Mouse (Mus musculus) layer of hippocampus, adult 8-10 months (tissue): ENCODE data around the gene Gm10964. TPM values are rescaled to one million over a fixed set of nuclear protein-coding genes. Genes with fewer than 3 reads are reported as not detected.

Experiments used
- DNase-seq, 2 experiments: peaks; one replicate each; pipeline ENCODE4 v3.0.0; 2022; ENCODE audit warnings: low spot score in 2 of 2
- total RNA-seq, 4 experiments: library from RNA; stranded (reverse); gene quantifications; 2 replicates each; pipeline ENCODE4 v1.2.4; 2022

Gm10964 gene
- total RNA-seq, 4 experiments from 2014 or later = not detected

DNA sequence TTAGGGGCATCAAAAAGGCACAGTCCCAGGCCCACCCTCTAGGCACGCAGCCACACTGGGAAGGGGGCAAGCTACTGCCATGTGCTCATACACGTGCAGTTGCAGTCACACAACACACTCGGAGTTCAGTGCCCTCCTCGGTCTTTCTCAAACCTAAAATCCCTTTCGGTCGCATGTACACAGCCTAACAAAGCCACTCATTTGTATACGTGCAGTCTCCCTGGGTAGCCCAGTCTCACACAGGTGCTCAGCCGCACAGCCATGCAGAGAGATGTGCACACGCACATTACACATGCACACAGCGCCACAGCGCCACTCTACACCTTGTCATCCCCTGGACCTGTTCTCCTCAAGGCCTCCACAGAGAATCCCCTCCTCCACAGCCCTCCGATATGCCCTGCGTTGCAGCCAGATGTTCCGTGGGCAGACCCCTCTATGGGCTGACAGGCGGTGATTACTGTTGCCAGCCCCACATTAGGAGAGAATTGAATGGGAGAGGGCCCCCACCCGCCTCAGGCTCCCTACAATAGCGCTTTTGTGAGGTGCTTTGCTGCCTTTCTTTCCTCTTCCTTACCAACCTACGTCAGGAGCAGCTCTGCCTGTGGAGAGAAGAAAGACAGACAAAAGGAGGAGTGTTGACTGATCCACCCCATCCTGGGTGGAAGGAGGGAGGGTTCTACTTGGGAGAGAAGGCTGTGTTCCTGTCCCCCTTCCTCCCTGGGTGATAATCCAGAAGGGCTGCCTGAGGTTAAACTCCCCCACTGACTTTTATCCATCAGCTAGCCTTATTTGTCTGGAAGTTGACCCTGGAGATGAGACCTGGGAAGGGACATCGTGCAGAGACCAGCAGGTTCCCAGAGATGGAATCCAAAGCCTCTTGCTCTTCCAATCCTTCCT is 5.1 kb upstream of the Gm10964 start:
- peak; percentile 37 to 51 for DNase-seq

DNA sequence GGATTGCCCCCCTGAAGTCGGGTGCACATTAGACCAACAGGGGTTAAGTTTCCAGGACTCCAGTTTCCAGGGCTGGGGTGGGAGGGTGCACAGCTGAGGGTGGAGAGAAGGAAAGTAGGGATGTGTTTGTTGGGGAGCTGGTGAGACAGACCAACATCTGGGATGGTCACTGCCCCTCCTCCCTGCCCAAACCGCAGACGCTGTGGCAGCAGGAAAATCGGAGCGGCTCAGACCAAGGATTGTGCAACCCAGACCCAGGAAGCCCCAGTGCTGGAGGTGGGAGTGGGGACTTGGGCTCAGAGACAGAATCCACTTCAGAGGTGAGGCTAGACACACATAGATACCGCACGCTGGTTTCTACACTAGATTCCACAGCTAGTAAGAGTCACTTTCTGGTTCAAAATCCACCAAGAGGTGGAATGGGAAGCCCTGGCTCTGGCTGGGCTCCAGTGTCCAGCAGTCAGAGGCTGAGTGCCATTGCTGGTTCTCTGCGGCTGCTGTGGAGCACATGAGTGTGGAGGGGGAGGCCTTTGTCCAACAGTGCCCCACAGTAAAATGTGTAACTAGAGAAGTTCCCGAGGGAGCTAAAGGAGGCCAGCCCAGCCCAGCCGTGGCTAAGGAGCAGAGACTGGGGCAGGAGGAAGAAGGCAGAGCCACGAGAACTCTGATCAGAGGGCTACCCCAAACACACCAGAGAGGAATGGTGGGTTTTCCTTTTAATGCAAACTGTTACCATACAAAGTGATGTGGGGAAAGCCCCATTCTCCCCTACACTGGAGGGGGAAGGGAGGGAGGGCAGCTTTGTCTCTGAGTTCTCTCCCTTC is 4.3 kb upstream of the Gm10964 start:
- DNase-seq = no peak

DNA sequence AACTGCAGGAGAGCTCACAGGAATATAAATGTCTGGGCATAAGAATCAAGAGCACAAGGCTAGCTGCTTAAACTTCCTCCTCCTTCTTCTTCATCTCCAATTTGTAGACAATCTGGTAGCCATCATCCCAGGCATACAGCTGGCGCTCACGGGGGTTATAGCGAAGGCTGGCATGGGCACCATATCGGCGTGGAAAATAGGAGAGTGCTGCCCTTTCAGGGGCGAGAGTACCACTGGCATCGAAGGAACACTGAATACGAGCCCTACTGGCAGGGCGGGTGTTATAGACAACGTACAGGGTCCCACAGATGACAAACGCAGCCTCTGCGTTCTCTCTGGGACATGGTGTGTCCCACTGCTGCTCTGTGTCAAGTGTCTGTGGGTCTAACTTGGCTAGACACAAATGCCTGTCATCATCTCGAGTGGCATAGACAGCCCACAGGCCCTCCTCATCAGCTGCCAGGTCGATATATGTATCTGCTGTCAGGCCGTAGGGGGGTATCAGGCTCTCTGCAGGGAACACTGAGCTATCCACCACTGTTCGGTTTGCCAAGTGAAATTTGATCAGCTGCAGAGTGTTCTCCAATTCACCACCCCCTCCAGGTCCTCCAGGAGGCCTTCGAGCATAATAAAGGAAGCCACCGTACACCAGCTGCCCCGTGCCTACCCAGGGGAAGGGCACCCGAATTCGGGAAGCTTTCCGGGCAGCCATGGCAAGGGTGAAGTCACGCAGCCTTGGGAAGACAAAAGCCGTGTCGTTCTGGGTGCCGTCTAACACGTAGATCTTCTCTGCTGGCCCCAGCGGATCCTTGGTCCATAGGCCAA is 3.2 kb upstream of the Gm10964 start:
- no peak for DNase-seq

DNA sequence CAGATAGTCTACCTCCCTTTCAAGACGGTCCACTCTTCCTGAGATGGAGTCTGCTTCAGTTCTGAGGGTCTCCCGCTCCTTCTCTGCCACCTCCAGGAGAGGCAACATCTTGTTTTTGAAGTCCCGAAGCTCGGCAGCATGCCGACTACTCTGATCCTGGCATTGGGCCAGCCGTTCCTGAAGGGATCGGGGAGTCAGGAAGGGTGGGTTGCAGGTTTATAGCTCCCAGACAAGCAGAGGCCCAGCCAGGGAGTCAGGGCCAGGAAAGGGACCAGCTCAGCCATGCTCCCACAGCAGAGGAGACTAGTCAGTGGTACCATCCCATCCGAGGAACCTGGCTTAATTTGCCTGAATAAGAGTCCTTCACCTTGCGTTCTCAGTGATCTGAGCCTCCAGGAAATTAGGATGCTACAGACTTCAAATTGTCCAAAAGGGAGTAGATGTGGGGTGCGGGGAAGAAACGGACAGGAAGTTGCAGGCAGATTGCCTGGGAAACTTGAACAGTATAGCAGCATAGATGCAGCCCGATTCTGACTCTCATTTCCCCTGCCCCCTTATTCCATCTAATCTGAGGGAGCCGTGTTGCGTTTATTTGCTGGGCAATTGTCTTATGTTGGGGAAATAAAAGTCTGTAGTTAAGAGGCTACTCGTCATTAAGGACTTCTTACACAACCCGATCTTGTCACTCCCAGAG is 2.0 kb upstream of the Gm10964 start:
- no peak for DNase-seq

DNA sequence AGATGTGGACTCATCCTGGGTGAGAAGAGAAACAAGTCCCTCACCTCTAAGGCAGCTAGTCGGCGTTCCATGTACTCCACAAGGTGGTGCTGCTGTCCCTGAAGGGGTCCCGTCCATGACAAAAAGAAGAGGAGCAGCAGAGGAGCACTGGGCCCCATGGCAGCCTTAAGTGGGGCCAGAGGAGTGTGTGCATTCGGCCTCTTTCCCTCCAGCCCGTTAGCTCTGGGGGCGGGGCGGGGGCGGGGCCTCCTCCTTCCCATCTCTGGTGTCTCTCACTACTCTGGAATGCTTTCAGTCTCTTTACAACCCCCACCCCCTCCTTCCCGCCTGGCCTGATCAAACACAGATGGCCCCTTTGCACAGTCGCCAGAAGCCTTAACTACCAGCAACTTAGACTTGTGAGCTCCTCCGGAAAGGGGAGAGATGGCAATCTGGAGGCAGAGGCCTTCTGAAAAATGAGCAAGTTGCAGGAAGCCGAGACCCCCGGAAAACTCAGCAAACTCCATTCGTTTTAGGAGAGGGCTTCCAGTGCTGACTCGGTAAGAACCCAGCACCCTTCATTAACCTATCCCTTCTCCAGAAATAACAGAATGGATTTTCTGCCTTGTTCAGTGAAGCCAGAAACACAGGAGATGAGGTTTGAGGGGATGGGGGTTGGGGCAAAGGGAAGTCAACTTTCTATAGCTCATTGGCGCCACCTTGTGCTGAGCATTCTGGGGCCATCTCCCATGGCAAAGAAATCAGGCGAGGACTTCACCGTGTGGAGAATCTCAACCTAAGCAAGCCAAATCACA is 1.2 kb upstream of the Gm10964 start, which contains the start of gene Olfml3:
Olfml3 (minus strand) TSS at position 224 of the 794 bp plus-strand sequence.
- DNase-seq = peak; percentile 77 to 92

DNA sequence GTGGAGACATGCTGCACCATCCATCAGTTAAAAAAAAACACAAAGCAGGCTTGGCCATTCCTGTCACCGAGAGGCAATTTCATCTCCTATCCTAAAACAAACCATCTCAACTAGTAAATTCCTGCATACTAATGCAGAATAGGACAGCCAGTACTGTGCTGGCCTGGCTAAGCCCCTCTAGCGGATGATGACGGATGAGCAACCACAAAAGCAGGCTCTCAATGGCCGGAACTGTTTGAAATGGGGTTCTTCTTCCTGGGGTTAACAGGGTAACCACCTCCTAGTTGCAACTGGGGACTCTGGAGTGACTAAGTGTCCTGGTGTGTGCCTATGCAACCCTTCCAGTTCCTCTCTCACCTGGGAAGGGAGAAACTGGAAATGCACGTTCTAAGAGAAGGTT is 1.2 kb downstream of the Gm10964 start:
- no peak for DNase-seq

DNA sequence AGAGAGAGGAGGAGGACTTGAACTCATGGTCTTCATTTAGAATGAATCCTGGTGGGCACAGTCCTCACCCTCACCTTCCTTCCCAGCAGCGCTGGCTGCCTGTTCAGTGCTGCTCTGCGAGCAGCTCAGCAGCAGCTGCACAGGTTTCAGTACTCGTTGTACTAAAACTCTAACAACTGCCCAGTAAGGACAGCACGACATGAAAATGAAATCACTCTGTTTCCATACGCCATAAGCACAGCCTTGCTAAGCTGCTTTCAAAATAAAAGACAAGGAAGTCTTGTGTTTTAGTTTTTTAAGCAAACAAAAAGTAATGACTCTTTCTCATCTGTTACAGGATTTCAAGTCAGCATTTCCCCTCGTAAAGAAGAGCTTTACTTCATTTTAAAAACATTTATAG is 4.0 kb downstream of the Gm10964 start:
- DNase-seq = no peak

DNA sequence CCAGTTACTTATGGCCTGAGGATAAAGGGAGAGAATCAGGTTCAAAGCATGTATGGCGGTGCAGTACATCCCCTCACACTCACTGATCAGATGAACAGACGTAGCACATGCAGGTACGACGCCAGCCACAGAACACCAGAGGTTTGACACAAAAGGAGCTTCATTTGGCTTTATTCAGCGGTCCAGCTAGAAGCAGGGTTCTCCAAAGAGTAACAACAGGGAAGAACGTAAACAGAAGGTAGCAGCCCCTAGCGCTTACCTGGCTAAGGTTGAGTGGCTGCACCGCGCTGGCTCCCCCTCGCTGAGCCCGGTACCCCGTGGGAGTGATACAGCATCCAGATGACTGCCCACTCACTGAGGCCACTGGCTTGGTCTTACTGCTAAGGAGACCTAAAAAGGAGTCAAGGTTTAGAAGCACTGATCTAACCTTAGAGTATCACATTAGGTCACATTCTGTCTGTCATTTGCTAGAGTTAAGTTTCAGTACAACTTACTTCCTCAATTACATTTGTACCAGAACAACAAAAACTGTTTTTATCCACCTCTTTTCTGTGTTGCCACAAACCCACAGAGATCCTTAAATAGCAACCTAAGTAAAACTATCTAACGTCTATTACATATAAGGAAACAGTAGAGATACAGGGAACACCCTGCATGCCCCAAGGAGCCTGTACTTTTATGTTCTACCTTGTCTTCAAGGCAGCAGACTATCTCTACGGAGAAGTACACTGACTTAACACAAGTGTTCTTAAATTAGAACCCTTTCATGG is 6.0 kb downstream of the Gm10964 start:
- DNase-seq = no peak

DNA sequence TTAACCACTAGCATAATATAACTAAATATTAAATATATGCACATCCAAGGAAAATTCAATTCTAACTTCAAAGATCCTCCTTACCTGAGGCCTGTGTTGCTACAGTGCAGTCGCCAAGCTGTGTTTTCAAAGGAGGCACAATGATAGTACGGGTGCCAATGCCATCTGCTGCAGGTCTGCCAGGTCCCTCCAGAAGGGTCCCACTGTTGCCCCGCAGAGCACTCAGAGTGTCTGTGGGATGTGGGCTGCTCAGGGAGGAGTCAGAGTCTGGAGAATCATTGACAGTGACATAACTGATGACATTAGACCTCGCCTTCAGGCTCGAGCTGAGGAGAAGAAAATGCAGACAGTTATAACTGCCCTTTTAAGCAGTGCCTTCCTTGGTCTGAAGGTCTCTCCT is 7.5 kb downstream of the Gm10964 start:
- DNase-seq = no peak

DNA sequence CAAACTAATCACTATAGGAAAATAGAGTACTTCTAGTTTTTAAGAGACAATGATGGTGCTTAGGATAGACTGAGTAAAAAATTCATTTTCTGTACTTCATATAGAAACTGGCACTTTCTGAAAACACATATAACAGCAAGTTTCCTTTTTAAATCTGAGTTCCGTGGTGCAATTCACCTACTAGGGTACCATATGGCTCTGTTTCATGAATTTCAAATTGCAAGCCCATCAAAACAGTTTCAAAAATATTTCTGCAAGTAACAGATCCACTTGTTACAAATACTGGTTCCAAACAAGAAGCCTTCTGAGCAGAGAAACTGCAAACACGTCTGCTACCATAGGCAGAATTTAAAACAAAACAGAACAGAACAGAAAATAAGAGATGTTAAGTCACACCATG is 12.4 kb downstream of the Gm10964 start:
- DNase-seq = no peak

DNA sequence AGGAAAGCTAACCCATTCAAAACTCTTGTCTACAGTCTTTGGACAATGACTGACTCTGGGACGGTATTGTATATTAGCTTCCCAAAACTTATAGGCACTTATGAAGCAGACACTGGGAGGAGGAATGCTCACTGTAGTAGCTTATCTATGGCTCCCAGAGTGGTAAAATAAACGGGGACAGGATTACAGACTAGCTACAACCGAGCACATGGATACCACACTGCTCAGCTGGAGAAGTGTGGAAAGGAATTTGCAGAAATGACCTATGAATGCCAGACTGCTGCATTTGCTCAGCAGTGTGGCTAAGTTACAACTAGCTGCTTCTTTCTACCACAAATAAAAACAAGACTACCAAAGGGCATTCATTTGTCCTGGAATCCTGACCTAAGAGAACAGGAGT is 16.2 kb downstream of the Gm10964 start:
- DNase-seq = no peak

DNA sequence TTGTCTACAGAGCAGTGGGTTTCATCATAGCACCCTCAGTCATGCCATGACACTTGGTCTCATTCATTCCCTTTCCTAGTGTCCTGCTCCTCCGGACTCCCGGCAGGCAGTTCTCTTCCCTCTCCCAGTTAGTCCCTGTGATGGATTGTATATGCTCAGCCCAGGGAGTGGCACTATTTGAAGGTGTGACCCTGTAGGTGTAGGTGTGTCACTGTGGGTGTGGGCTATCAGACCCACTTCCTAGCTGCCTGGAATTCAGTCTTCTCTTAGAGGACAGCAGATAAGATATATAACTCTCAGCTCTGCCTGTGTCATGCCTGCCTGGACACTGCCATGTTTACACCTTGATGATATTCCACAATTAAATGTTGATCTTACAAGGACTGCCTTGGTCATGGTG is 17.8 kb downstream of the Gm10964 start:
- DNase-seq = no peak

DNA sequence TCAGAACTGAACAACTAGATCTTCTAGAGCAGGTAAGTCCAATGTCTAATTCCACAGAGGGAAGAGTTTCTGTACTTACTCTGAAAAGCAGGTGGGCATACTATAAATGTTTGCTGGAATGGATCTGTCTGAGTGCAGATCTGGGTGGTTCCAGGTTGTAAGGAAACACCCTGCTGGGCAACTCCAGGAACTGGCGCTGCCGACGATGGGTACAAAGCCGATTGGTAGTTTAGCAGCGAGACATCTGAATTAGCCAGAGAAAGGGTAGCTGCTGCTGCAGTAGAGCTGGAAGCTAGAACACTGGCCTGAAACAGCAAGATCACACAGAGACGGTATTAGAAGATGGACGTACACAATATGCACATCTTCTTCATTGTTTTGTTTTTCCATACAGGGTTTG is 19.3 kb downstream of the Gm10964 start:
- no peak for DNase-seq

DNA sequence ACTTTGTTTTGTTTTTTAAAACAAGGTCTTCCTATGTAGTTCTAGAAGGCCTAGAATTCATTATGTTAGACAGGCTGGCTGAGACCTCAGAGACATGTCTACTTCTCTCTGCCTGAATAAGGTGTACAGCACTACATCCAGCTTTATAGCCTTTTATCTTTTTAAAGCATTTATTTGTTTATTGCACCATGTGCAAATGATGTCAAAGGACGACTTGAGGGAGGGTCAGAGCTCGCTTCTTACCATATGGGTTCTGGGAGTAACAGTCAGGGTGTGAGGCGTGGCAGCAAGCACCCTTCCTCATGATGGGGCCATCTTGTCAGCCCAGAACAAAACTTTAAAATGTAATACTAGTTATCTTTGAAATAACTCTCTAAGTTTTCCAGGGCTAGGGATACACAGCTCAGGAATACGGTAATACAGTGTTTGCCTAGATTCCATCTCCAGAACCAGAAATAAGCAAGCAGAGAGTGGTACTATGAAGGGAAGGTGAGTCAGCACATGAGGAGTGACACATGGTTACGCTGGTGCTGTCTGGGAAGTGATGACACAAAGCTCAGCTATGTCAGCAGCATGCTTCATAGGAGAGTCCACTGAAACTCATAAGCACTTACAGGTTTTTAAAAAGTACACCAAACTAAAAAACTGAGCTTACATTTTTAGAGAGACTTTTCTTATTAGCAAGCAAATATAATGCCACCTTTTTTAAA is 20.2 kb downstream of the Gm10964 start:
- no peak for DNase-seq

DNA sequence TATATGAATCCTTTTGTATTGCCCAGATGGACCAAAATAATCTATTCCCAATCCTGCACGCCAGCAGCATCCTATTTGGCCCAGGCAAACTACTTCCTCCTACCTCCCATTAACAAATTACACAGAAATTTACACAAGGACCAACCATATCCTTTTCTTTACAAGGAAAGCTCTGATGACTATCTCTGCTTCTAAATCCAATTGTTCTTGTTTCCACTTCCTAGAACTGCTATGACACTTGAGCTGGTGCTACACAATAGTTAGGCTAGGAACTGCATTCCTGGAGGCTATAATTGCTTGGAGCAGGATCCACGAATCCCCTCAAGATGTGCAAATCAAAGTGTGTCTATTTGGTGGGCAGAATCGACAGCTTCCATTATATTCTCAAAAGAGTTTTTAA is 27.6 kb downstream of the Gm10964 start:
- DNase-seq = no peak

DNA sequence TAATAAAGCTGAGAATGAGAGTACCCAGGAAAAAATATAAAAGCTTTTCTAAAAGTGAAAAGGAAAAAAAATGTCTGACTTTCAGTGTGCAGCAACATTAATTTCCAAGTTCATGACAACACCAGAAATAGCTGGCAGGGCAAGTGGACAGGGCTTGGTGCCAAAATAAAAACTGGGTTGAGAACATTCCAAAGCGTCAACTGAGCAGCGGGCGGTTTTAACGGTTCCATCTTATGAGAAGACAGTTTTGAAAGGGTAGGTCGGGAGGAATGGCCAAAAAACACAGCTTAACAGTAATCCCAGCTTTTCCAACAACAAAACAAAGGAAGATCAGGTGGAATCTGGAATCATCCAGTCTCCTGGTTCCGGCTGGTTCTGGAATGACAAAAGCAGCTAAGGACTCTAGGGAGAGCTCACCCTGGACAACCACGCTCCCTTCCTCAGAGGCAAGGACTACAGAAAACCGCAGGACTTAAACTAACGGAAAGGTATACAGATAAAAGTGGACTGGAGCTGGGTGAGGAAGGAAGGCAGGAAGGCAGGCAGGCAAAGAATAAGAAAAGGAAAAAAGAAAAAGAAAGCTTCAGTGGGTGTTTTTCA is 32.5 kb downstream of the Gm10964 start:
- DNase-seq = peak in 1 of 2 experiments; percentile 37

DNA sequence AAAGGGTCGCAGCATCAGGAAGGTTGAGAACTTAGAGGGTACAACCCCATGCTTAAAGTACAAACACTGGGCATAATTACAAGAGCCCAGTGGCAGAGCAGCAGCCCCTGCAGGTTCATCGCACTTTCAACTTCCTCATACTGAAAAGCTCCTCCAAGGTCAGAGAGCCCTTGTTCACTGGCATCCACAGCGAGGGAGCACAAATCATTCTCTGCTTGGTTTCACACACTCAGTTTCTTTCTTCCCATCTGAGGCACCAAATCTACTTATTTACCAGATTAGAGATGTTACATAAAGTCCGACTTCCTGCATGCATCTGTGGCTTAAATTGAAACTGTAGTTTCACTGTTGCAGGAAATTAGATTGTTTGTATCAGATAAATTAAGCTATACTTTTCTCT is 33.7 kb downstream of the Gm10964 start:
- DNase-seq = no peak

DNA sequence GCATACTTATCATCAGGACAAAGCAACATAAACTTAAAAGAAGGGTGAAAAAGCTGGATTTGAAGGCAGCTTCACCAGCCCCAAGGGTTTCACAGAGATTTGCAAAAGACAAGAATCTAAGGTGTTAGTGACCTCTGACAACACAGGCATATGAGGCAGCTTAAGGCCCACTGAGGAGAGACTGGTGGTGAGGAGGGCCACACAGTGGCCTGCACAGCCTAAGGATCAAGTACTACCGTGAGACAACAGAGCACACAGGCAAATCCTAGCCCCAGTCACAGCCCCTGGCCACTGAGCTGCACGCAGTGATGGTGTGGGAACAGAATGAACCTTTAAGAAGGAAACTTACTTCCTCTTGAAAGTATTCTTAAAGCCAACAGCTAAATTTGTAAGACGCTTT is 34.3 kb downstream of the Gm10964 start:
- no peak for DNase-seq
